Mouse (Mus musculus): Measurements from ENCODE around the gene Plp2. TPM values are rescaled to one million over a fixed set of nuclear protein-coding genes. Genes with fewer than 3 reads are reported as not detected.

Gene Plp2
- polyA plus RNA-seq, 1 experiment from 2014 or later, result 310 TPM

Other genes with a start within 250 kb of the Plp2 start
- 0.07 TPM in 1 of 2 replicates, not detected in the other for gene Foxp3, start 97.7 kb downstream of the Plp2 start, polyA plus RNA-seq (2014; fragmentation: Nextera tagmentation; extraction: Ambion mirVana)
- gene Ppp1r3f, start 97.1 kb downstream of the Plp2 start, polyA plus RNA-seq (2014; fragmentation: Nextera tagmentation; extraction: Ambion mirVana), result 1.9 TPM in 2 replicates
- gene Ccdc22, start 65.9 kb downstream of the Plp2 start, polyA plus RNA-seq (2014; fragmentation: Nextera tagmentation; extraction: Ambion mirVana), result 26.2 and 29.4 TPM in 2 replicates
- gene Cacna1f, start 64.3 kb downstream of the Plp2 start, polyA plus RNA-seq (2014; fragmentation: Nextera tagmentation; extraction: Ambion mirVana), result 0.13 TPM in 1 of 2 replicates, not detected in the other
- gene Syp, start 32.9 kb downstream of the Plp2 start, polyA plus RNA-seq (2014; fragmentation: Nextera tagmentation; extraction: Ambion mirVana), result 5.2 and 7.4 TPM in 2 replicates
- 11.1 and 12.0 TPM in 2 replicates for gene Prickle3, start 14.1 kb downstream of the Plp2 start, polyA plus RNA-seq (2014; fragmentation: Nextera tagmentation; extraction: Ambion mirVana)
- gene Magix, start 9.9 kb upstream of the Plp2 start, polyA plus RNA-seq (2014; fragmentation: Nextera tagmentation; extraction: Ambion mirVana), result 0.71 and 0.80 TPM in 2 replicates
- gene Gpkow, start 25.7 kb upstream of the Plp2 start, polyA plus RNA-seq (2014; fragmentation: Nextera tagmentation; extraction: Ambion mirVana), result 39.0 and 42.0 TPM in 2 replicates
- gene Wdr45, start 42.9 kb upstream of the Plp2 start, polyA plus RNA-seq (2014; fragmentation: Nextera tagmentation; extraction: Ambion mirVana), result 26.7 and 28.8 TPM in 2 replicates
- 0.54 TPM in 1 of 2 replicates, not detected in the other for gene Gm45208, start 50.9 kb upstream of the Plp2 start, polyA plus RNA-seq (2014; fragmentation: Nextera tagmentation; extraction: Ambion mirVana)
- gene Praf2, start 57.0 kb upstream of the Plp2 start, polyA plus RNA-seq (2014; fragmentation: Nextera tagmentation; extraction: Ambion mirVana), result 91.5 and 95.7 TPM in 2 replicates
- gene Ccdc120, start 79.5 kb upstream of the Plp2 start, polyA plus RNA-seq (2014; fragmentation: Nextera tagmentation; extraction: Ambion mirVana), result 18.5 and 24.6 TPM in 2 replicates
- gene Tfe3, start 91.2 kb upstream of the Plp2 start, polyA plus RNA-seq (2014; fragmentation: Nextera tagmentation; extraction: Ambion mirVana), result 20.9 and 22.3 TPM in 2 replicates
- 35.7 and 41.8 TPM in 2 replicates for gene Gripap1, start 118.4 kb upstream of the Plp2 start, polyA plus RNA-seq (2014; fragmentation: Nextera tagmentation; extraction: Ambion mirVana)
- gene Kcnd1, start 150.9 kb upstream of the Plp2 start, polyA plus RNA-seq (2014; fragmentation: Nextera tagmentation; extraction: Ambion mirVana), result 2.8 and 2.9 TPM in 2 replicates
- 28.5 and 33.6 TPM in 2 replicates for gene Otud5, start 170.0 kb upstream of the Plp2 start, polyA plus RNA-seq (2014; fragmentation: Nextera tagmentation; extraction: Ambion mirVana)
- gene Pim2, start 206.9 kb upstream of the Plp2 start, polyA plus RNA-seq (2014; fragmentation: Nextera tagmentation; extraction: Ambion mirVana), result 8.0 and 10.8 TPM in 2 replicates
- 16.8 and 17.4 TPM in 2 replicates for gene Slc35a2, start 212.6 kb upstream of the Plp2 start, polyA plus RNA-seq (2014; fragmentation: Nextera tagmentation; extraction: Ambion mirVana)
- 102 and 104 TPM in 2 replicates for gene Pqbp1, start 227.9 kb upstream of the Plp2 start, polyA plus RNA-seq (2014; fragmentation: Nextera tagmentation; extraction: Ambion mirVana)
- 159 and 172 TPM in 2 replicates for gene Timm17b, start 228.0 kb upstream of the Plp2 start, polyA plus RNA-seq (2014; fragmentation: Nextera tagmentation; extraction: Ambion mirVana)
- gene Gm10491, start 236.4 kb upstream of the Plp2 start, polyA plus RNA-seq (2014; fragmentation: Nextera tagmentation; extraction: Ambion mirVana), result not detected in 2 replicates
- not detected in 2 replicates for gene Gm10490, start 238.2 kb upstream of the Plp2 start, polyA plus RNA-seq (2014; fragmentation: Nextera tagmentation; extraction: Ambion mirVana)
- gene Pcsk1n, start 248.4 kb upstream of the Plp2 start, polyA plus RNA-seq (2014; fragmentation: Nextera tagmentation; extraction: Ambion mirVana), result 9.0 and 9.5 TPM in 2 replicates